Mouse (Mus musculus) liver, postnatal 0 days (tissue): Measurements from ENCODE around the gene Rcn1. TPM values are rescaled to one million over a fixed set of nuclear protein-coding genes. Genes with fewer than 3 reads are reported as not detected.

Experiments
- ATAC-seq: fragments of 200-750 bp; cut with Nextera tagmentation; 2 replicates; pipeline ENCODE4 v1.8.0; 2017; ENCODE audit warnings: mild to moderate bottlenecking, moderate library complexity
- DNase-seq: peaks from one replicate; pipeline ENCODE4 v3.0.0-alpha.2; 2016
- H3K27ac ChIP-seq: fragments of 300-500 bp; sonication (generic); 2 replicates; pipeline ENCODE4 v1.5.1; 2014; ENCODE audit warnings: antibody characterized with exemption, moderate library complexity, mild to moderate bottlenecking, low read depth
- H3K27me3 ChIP-seq: fragments of 300-500 bp; sonication (generic); 2 replicates; pipeline ENCODE4 v1.6.1; 2014; ENCODE audit warnings: low read length, control low read depth, mixed read lengths; ENCODE audit not compliant: insufficient read depth
- H3K36me3 ChIP-seq: fragments of 300-500 bp; sonication (generic); replicated peaks from 2 replicates; pipeline ENCODE4 v1.6.1; 2014; ENCODE audit warnings: mild to moderate bottlenecking, control low read depth, low read length, moderate library complexity, mixed read lengths; ENCODE audit not compliant: insufficient read depth
- H3K4me1 ChIP-seq: fragments of 300-500 bp; sonication (generic); 2 replicates; pipeline ENCODE4 v1.6.1; 2014; ENCODE audit warnings: antibody characterized with exemption, mild to moderate bottlenecking, control low read depth; ENCODE audit not compliant: insufficient read depth
- H3K4me2 ChIP-seq: fragments of 300-500 bp; sonication (generic); 2 replicates; pipeline ENCODE4 v1.6.1; 2014; ENCODE audit warnings: low read depth, mild to moderate bottlenecking, low read length, moderate library complexity, mixed read lengths
- H3K4me3 ChIP-seq: fragments of 300-500 bp; sonication (generic); 2 replicates; pipeline ENCODE4 v1.5.1; 2014; ENCODE audit warnings: low read depth, low read length
- H3K9ac ChIP-seq: fragments of 300-500 bp; sonication (generic); replicated peaks from 2 replicates; pipeline ENCODE4 v1.6.1; 2014; ENCODE audit warnings: mild to moderate bottlenecking, moderate library complexity
- H3K9me3 ChIP-seq: fragments of 300-500 bp; sonication (generic); 2 replicates; pipeline ENCODE4 v1.6.1; 2016; ENCODE audit warnings: mild to moderate bottlenecking, control low read depth, low read length, mixed read lengths
- CTCF ChIP-seq: sonication (generic); IDR thresholded peaks from 2 replicates; pipeline ENCODE4 v1.5.1; 2016; ENCODE audit warnings: antibody characterized with exemption, low read depth
- EP300 ChIP-seq: IDR thresholded peaks from 2 replicates; pipeline ENCODE4 v1.6.1; 2016; ENCODE audit warnings: antibody characterized with exemption, low read depth, mild to moderate bottlenecking
- WGBS: fragments of 180-500 bp; shearing (Covaris S2); extraction: QIAGEN DNeasy Blood & Tissue Kit; methylation state at CpG from one replicate; pipeline ENCODE4 v1.1.7; 2014; ENCODE audit not compliant: insufficient replicate concordance; 5-methylcytosine and 5-hydroxymethylcytosine counted together
- polyA plus RNA-seq: library from polyadenylated mRNA; unstranded; fragments of >200 nt; fragmentation: Nextera tagmentation; extraction: Ambion mirVana; gene quantifications from 2 replicates; pipeline ENCODE4 v1.2.1, GENCODE M21; 2015

Rcn1 gene
- polyA plus RNA-seq, 1 experiment from 2014 or later = 8.6 TPM

DNA sequence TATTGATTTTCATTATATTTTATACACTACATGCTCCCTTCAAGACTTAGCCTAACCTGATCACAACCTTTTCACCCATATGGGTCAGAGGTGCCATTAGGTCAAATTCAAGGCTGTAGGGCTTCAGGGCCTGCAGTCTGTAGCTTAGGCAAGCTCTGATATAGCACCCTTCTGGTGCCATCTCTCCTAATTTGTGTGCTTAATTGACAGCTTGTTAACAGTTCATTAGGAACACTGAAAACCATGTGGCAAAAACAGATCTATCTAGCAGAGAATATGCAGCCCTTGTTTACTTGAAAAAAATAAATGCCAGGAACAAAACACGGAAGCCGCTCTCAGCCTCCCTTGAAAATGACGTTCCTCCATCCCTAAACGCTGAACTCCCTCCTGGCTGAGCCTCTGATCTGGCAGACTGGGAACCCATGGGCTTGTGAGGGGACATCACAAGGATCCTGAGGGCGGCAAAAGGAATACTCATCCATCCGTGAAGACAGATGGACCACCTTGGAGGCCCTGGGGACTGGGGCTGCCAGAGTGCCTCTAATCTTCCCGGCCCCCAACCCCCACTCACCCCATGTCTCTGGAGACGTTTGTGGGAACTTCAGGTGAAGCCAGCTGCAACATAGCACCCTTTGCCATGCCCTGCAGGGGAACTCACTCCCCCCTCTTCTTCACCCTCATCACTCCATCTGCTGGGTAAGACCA, 61.8 kb downstream of the Rcn1 start:
- H3K27me3 ChIP-seq = no peaks in the 10 kb centered on the region
- H3K9ac ChIP-seq = no peak overlapping the region
- no peak overlapping the region for H3K4me2 ChIP-seq
- no peak overlapping the region for H3K4me3 ChIP-seq
- DNase-seq (no peak), ATAC-seq (no peak)
- no peak overlapping the region for H3K27ac ChIP-seq
- peaks cover 2% of the 10 kb centered on the region; the same call in 1 of the 2 replicates for H3K4me1 ChIP-seq
- no peak for TF ChIP-seq CTCF
- TF ChIP-seq EP300 = no peak
- WGBS = 44% methylated on average over 8 of the region's 8 CpGs
- H3K36me3 ChIP-seq = no peaks in the 10 kb centered on the region
- H3K9me3 ChIP-seq = no peaks in the 10 kb centered on the region

- H3K27me3 ChIP-seq = no peaks in the 10 kb centered on the region
Measured at GRCm38 (mm10) chr2:105336314-105337027, 62.6 kb downstream of the Rcn1 start.

More at GRCm38 (mm10) chr2:105336314-105337027, 62.6 kb downstream of the Rcn1 start:
- H3K4me2 ChIP-seq = no peak overlapping the region
- no peaks in the 10 kb centered on the region for H3K36me3 ChIP-seq
- no peak for ATAC-seq
- H3K27ac ChIP-seq = no peak overlapping the region
- no peak for TF ChIP-seq EP300
- no peak for TF ChIP-seq CTCF
- DNase-seq = no peak
- no peak overlapping the region for H3K9ac ChIP-seq
- no peak overlapping the region for H3K4me3 ChIP-seq
- H3K9me3 ChIP-seq = no peaks in the 10 kb centered on the region
- H3K4me1 ChIP-seq = peaks cover 2% of the 10 kb centered on the region; the same call in 1 of the 2 replicates
- WGBS = 25% methylated on average over 12 of the region's 12 CpGs

Other genes with a start within 250 kb of the Rcn1 start
- gene Them7, start 175.0 kb downstream of the Rcn1 start, polyA plus RNA-seq = 6.0 and 6.6 TPM in 2 replicates